Mouse (Mus musculus) cerebellum, adult 11-12 months (tissue): Measurements from ENCODE around the gene Eid3.

Source experiments
- DNase-seq: peaks from one replicate; pipeline ENCODE4 v3.0.0; 2022

The Eid3 gene

GRCm38 (mm10) chr10:82866356-82866755, at the start of gene Eid3:
Gene Eid3 (plus strand): TSS chr10:82866626.
- no peak for DNase-seq

DNA sequence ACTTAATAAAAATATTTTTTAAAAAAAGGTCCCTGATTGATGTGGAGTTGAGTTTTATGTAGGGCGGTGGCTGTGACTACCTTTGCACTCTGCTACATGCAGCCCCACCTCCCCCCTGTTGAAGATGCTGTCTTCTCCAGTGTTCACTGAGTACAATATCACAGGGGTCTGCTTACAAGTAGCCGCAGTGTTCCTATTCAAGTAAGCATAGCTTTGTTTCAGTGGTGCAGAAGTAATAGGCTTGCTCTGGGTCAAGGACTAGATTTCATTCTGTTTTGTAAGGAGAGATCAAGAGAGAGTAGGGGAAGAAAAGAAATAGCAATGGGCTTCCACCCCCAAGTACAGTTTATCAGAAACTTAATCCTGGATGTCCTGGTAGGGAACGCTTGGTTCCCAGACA, 48.9 kb upstream of the Eid3 start:
- no peak for DNase-seq

DNA sequence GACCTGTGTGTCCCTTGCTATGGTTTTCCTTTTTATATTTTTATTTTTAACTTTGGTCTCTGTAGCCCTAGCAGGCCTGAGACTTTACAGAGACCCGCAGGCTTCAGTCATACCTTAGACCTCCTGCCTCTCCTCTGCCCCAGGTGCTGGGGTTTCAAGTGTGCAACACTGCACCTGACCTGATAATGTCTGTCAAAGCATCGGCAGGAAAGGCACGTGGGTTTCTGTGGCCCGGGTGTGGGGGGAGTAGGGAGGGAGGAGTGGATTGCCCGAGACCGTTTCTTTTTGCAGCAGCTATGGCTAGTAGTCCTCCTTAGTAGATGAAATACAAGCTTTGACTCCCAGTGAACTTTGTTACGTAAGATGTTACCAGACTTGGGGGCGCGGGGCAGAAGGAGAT, 48.5 kb upstream of the Eid3 start:
- no peak for DNase-seq

- DNase-seq, result no peak
These were observed 47.8 kb upstream of the Eid3 start for GRCm38 (mm10) chr10:82818661-82819060.

GRCm38 (mm10) chr10:82823108-82823778, 43.2 kb upstream of the Eid3 start:
- no peak for DNase-seq

- DNase-seq, result no peak
These were observed 42.6 kb upstream of the Eid3 start for GRCm38 (mm10) chr10:82823779-82824177.

GRCm38 (mm10) chr10:82824541-82824940, 41.9 kb upstream of the Eid3 start:
- no peak for DNase-seq

DNA sequence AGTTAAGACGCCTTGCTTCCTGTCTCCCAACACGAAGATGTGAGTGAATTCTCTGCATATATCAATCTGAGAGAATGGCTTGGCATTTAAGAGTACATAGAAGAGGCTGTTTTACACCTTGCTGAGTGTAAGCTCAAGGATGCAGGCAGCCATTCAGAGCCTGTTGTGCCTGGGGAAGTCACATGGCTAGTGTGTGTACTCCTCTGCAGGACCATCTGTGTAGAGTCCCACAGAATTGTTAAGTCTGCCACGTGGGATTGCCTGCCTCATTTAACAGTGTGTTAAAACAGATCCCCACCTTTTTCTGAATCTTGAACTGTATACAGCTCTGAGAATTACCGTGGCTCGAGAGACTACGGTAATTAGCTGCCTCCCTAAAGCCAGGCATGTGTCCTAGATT, 39.9 kb upstream of the Eid3 start:
- no peak for DNase-seq

DNA sequence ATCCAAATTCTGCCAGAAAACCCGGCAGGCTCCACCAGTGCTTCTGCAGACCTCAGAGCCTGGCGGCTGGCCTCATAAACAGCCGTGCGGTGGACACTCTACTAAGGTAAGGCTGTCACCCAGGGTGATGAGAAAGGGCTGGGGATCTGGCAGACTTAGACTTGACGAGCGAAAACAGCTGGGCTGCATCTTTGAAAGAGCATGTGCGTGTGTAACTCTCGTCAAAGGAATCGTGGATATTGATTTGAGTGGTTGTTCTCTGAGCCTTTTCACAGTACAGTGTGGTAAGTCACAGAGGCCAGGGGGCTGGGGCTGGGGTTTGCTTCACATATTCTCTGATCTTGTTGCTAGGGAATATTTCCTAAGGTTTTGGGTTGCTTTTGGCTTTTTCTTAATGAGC, 32.5 kb upstream of the Eid3 start, which contains the start of gene Txnrd1:
Txnrd1 (plus strand) TSS at position 26 of the 400 bp plus-strand sequence.
- DNase-seq, result no peak

DNA sequence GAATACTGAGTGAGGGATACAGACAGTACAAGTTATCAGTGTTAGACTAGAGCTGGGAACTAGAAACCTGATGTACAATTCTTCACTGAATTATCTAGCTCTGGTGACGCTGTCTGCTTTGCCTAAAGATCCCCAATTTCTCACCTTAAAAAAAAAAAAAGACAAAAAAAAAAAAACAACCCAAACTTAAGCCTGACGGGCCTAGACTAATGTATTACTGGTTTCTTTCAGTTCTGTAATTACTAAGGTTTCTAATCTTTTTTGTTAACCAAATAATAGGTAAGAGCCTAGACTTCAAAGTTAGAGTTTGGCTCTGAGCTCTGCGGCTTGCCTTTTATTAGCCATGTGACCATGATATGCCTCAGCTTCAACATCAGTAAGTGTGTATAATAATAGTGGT, 30.5 kb upstream of the Eid3 start:
- DNase-seq, result no peak

DNA sequence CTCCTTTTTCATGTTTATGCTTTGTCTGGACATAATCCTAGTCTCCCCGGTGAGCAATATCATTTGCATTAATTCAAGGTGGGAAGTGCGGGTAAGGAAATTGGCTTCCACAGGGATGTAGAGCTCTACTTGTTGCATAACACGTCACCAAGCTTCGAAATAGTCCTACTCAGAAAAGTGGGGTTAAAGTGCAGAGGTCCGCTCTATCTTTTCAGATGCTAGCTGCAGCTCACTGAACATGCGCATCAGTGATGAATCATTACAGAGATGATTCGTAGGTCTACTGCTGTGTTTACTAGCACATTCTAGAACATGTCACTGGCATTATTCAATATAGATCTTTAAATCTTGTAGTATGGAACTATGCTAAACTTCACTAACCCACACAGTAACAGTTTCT, 28.0 kb upstream of the Eid3 start:
- no peak for DNase-seq

GRCm38 (mm10) chr10:82844090-82844489, 22.3 kb upstream of the Eid3 start:
- no peak for DNase-seq

DNA sequence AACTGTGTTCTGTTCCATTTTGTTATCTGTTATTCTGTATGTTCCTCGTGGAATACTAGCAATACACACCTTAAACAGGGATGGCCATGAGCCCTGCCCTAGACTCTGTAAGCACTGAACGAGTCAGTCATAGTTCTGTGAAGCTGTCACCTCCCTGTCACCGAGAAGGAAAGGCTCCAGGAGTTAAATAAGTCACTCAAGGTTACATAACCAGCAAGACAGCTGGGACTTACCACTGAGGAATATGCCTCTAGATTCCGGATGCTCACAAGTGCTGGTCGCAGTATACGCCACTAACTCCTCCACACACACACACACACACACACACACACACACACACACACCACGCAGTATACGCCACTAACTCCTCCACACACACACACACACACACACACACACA, 21.7 kb upstream of the Eid3 start:
- DNase-seq, result no peak

DNA sequence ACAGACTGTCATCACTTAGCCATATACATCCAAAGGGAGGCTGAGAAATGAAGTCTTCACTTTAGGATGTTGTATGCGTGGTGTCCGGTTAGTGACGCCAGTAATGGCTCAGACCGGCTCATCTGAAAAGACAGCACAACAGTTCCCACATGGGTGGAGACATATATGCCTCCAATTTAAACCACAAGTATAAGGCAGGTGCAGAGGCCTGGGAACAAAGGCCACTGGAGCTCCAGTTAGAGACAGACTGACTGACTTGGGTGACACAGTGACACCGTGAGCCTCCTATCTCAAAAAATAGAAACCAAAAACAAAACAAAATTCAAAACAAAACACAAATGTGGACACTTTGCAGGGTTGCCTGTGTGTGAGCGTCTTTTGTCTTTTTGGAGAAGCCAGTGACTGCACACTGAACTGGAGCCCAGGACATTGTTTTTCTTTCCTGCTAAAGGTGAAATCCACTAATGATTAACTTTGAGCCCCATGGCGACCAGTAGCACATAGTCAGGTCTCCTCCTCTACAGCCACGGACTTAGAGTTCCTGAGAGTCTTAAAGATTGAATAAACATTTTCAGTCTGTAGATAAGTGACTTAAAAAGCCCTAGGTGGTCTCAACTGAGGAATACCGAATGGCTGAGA, 18.5 kb upstream of the Eid3 start:
- no peak for DNase-seq

DNA sequence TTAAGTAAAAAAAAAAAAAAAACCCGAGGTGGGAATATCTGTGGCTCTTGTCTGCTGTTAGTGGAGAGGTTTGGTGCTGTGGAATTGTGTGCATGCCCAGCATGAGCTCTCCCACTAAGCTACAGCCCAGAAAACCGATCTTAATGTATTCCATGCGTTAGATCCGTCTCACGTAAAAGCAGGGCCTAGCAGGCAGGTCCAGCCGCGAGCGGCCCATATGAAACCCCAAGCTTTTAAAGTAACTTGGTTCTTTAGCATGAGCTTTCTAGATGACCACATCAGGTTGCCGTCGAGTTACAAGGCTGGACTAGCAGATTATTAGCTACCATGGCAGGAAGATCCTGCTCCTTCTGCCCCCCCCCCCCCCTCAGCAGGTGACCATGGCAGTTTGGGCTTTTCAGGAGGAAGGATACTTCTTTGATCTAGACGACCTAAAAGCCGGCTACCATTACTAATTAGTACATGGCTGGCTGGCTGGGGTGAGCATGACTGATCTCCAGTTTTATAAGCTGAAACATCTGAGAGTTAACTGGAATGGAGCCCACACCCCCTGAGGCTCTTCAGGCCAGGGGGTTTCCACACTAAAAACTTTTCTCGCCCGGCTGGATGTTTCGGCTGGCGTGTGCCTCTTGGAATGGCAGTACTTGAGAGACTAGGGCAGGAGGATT, 16.6 kb upstream of the Eid3 start:
- no peak for DNase-seq

DNA sequence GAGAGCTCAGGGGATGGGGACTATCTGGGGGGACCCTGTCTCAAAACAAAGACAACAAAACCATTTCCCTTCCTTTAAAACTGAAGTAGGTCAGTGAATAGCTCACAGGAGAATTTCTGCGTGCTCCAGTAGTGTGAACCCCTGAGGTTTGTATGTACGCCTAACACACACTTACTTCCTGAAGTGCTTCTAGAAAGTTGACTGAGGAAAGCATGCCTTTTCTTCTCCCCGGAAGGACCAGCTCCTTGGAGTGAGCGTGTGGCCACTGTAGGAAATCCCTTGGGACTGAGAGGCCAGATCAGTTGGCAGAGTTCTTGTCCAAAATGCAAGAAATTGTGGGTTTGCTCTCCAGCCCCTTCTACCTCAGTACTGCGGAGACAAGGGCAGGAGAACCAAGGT, 16.1 kb upstream of the Eid3 start:
- DNase-seq, result no peak

GRCm38 (mm10) chr10:82851751-82852150, 14.7 kb upstream of the Eid3 start:
- DNase-seq, result no peak

DNA sequence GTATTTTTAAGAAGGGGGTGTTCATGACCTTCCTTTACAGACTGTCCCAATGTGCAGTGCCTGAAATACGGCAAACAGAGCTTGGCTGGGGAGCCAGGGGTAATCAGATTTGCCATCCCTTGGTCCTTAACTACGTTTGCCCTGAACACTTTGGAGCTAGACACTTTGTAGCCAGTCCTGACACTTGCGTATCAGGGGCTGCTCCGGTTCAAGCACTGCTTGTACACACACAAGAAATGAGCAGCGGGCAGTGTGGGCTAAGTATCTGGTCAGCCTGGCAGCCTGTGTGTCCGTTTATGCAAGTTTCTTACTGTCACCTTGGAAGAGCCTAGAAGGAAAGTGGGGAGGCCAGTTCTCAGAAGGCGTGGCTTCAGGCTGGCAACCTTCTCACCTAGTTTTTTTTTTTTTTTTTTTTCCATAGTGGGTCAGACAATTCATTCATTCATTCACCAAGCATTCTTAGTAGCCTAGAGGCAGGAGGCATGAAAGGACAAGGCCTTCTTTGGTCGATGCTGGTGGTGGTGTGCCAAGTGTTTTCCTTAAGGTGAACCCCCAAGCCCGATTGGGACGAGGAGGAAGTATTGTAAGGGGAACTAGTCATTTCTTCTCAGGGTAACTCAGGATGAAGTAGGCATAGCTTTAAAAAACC, 8.3 kb upstream of the Eid3 start:
- peak; percentile 41 for DNase-seq

DNA sequence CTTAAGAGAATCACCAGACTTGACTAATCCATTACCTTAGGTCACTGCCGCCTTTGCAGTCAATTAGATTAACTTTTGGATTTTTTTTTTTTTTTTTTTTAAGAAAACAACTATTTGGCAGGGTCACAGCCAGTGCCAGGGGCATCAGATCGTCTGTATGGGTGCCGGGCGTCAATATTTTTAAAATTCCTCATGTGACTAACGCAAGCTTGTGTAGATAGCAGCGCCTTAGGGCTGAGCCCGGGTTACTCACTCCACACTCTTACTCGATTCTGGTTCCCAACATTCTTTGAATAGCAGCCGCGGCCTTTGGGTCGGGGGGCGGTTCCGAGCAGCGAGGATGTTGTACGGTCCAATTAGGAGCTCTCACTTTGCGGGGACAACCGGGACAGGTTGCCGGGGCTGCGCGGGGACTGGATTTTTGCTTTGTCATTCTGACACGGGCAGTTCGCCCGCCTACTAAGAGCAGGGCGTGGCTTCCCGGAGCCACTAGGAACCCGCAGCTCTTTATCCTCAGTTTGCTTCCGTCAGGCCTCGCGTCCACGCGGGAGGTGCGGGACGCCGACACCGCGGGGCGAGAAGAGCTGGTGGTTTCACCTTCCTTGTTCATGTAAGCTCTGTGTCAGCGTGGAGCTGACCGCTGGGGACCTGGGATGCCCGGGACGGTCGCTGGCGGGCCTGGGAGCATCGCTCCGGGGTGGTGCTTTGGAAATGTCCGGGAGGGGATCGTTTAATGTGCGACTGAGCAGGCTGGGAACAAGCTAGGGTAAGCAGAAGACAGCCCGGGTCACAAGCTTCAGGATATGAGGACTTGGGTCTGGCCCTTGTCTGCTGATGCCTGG, 7.5 kb upstream of the Eid3 start:
- peak; percentile 95 for DNase-seq

DNA sequence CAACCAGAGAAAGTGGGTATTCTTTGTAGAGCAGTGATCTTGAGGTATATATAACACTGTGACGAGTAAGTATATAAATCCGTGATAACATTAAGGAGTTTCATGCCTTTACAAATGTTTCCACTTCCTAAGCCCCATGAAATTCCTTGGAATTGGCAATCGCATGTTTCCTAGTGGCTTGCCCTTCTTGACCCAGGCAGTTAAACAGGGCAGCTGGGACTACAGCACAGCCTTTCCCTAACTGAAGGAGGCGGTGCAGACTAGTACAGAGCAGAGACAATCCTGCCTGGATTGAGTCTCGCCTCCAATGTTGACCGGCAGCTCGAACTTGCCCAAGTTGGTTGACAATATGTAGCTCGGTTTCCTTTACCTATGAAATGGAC, 6.9 kb upstream of the Eid3 start:
- peak; percentile 40 for DNase-seq

- DNase-seq, result peak; percentile 76
These were observed 6.1 kb upstream of the Eid3 start for GRCm38 (mm10) chr10:82860181-82860928.

DNA sequence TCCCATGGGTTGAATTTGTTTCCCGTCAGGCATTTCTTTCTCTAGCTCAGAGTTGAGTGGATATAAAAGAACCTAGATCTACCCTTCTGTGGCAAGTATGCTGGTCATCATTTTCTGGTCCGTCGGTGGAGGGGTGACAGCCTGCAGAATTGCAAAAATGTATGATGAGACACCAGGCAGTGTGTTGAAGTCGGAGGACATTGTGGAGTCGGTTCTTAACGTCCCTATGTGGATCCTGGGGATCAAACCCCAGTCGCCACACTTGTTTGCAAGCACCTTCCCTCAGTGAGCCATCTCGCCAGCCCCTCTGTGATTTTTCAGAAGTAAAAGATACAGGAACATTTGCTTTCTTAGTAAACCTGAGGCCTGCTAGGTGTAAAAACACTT, 5.5 kb upstream of the Eid3 start:
- no peak for DNase-seq
